Mouse (Mus musculus): ENCODE data around the gene Fbxw28.
"Not testable (repeated sequence)": the region's sequence is repeated elsewhere in the genome, so short reads cannot be mapped to it uniquely, and the experiment has no call there.

Gene Fbxw28

DNA sequence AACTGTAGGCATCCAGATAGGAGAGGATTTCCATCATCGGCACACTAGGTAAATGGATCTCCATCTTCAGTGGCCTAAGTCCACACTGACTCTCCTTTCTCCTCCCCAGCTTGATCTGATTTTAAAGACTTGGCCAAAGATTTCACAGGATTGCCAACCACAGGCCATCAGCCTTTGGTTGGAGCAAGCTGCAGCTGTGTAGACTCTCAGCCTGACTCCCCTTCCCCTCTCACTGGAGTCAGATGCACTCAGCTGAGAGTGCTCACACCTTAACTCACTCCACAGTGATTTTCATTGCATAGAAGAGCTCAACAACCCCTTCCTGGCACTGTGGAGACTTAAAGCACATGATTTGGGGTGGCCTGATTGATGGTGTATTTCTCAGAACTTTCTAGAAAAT, at the start of gene Fbxw28:
Fbxw28 (minus strand) TSS at position 101 of the 400 bp plus-strand sequence.
- DNase-seq (ENCODE audit: low read depth) = not testable (repeated sequence)

DNA sequence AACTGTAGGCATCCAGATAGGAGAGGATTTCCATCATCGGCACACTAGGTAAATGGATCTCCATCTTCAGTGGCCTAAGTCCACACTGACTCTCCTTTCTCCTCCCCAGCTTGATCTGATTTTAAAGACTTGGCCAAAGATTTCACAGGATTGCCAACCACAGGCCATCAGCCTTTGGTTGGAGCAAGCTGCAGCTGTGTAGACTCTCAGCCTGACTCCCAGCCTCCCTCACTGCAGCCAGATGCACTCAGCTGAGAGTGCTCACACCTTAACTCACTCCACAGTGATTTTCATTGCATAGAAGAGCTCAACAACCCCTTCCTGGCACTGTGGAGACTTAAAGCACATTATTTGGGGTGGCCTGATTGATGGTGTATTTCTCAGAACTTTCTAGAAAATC, 51.9 kb downstream of the Fbxw28 start, which contains the start of gene Fbxw14:
Fbxw14 (minus strand) TSS at position 101 of the 400 bp plus-strand sequence.
- not testable (repeated sequence) for DNase-seq (ENCODE audit: low read depth)
